Mouse (Mus musculus): ENCODE results near the gene Maml3.

Gene Maml3

DNA sequence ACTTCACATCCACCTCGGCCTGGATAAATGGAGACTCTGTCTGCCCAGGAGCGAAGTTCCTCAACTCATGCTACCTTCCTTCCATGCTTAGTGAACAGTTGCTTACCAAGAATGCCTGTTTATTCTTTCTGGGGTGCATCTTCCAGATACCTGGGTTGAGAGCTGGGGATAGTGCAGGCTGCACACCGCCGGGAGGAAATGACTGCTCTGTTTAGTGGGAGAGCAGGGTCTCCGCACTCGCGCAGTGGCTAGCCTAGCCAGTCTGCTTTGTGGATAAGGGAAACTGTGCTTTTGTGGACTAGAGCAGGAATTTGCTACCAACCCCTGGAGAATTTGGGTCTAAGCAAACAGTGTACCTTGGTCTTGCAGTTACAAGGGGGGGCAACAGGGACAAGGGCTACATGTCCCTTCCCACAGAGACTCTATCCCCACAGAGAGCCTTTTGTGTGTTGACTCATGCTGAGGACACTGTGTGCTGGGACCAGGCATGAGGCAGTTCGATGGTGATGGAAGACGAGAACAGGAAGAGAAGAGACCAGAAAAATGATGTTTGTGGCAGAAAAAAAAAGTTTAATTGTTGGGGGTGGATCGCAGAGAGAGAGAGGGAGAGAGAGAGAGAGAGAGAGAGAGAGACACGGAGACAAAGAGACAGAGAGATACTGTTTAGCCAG lies 442.9 kb downstream of the Maml3 start:
- no peak for DNase-seq (ENCODE audit: inconsistent ontology term)

DNA sequence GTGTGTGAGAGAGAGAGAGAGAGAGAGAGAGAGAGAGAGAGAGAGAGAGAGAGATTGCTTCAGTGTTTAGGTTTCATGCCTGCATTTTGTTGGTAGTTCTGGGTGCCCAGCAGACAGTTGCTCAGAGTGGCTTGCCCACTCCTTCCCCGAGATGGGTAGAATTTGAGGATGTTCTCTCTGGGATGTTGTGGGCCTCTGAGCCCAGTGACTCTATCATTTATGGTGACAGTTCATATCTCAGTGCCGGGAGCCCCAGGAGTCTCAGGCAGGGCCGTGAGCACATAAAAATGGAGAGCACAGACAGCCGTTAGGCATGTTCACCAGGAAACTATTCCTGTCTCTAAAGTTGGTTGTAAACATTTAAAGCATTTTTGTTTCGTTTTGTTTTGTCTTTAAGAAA lies 443.5 kb downstream of the Maml3 start:
- DNase-seq (ENCODE audit: inconsistent ontology term), result no peak

DNA sequence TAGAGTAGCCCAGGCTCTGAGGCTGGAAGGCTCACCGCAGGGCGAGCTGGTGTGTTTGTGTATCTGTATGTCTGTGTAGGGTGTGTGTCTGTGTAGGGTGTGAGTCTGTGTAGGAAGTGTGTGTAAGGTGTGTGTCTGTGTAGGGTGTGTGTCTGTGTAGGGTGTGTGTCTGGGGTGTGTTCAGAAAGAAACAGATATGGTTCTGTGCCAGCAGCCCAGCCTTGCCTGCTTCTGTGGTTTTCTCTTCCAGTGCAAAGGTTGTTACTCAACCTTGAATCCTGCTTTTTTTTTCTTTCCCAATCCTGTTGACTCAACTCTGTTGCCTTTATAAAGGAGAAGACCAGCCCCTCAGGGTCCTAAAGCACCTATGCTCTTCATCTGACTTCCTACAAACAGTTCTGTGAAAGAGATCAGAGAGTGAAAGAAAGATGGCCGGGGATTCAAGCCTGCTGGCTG lies 444.0 kb downstream of the Maml3 start:
- no peak for DNase-seq (ENCODE audit: inconsistent ontology term)

DNA sequence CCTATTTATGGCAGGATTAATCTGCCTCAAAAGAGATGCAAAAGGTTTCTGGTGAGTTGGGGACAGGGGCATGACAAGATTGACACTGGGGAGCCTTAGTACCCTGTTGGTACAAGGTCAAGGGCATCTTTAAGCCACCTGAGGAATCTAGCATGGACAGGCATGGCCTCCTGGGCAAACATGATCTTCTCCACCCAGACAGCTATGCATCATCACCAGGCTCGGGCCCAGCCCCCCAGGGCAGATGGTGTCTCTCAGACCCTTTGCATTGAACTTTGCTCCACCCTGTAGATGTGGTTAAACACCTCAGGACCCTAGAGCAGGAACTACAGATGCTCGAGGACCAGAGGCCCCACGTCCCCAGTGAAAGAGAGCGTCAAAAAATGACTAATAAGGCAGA lies 444.8 kb downstream of the Maml3 start, which contains the start of gene Mgst2:
Gene Mgst2 (plus strand): TSS at position 301 of the 400 bp plus-strand sequence.
- DNase-seq (ENCODE audit: inconsistent ontology term), result no peak

DNA sequence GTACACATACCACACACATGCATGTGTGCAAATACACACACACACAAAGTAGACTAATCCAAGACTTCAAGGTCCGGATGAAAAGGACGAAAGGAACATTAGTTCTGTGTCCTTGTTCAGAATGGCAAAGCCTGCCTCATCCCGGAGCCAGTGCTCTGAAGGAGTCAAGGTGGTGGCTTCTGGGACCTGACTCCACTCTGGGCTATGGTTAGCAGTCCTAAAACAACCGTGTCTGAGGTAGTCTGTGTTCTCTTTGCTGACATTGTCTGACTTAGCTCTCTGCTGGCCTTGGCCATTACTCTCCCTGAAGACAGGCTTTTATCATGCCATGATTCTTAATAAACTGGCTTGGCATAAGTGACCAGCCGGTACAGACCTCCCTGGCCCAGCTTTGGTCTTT lies 445.5 kb downstream of the Maml3 start:
- no peak for DNase-seq (ENCODE audit: inconsistent ontology term)

DNA sequence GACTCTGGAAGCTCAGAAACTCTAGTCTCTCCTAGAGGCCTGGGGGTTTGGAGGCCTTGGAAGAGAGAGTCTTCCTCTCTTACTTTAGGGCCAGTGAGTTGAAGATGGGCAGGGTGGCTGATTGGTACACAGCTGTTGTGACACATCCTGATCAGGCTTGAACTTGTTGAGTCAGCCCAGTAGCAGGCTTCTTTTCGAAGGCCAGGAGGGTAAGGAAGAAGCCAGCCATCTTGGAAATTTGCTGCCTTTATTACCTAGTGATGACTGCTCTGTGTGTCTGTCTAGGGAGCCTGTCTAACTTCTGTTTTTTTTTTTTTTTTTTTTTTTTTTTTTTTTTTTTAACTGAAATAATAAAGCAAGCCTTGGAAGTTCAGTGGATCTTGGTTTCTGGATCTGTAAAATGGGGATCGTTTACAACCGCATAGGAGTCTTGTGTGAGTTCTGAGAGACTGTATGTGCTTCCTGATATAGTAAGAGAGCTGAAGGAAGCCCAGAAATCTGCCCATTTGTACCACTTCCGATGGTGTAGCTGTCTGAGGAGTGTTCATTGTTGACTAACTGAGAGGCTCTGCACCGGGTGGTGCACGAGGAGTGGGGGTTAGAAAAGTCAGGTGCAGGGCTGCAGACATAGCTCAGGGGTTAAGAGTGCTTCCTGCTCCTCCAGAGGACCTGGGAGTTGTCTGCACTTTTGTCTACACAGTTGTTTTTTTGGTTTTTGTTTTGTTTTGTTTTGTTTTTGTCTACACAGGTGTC lies 450.4 kb downstream of the Maml3 start:
- no peak for DNase-seq (ENCODE audit: inconsistent ontology term)

DNA sequence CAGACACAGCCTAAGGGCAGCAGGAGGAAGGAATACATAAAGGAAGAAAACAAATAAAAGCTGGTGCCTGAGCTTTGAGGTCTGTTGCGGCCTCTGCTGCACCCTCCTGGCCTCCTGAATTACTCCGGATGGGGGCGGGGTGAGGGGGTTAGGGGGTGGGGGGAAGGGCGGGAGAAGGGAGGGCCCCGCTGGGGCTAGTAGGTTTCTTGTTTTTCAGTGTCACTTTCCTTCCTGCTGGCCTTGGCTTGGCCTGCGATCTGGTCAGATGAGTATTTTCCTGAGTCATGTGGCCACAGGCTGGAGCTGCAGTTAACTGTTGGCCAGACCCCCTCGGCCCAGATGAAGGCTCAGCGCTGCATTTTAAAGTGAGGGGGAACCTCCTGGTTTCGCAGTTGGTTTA lies 452.2 kb downstream of the Maml3 start:
- peak; percentile 39 for DNase-seq (ENCODE audit: inconsistent ontology term)

DNA sequence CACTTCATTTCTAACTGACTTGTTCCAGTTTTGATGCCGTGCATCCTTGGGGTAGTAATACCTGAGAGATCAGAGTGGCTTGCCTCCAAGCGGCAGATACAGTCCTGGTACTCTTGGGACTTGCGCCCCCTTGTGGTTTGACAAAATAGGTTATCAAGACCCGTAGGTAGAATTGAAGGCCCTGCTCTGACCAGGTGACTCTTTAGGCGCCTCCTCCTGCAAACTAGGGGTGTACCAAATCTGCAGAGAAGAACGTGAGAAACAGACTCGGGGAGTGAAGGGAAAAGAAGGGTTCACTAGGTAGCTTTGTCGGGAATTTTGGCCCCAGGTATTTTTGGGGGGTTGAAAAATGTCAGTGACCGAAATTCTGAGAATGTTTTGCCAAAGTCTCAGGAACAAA lies 452.6 kb downstream of the Maml3 start:
- peak; percentile 60 for DNase-seq (ENCODE audit: inconsistent ontology term)

DNA sequence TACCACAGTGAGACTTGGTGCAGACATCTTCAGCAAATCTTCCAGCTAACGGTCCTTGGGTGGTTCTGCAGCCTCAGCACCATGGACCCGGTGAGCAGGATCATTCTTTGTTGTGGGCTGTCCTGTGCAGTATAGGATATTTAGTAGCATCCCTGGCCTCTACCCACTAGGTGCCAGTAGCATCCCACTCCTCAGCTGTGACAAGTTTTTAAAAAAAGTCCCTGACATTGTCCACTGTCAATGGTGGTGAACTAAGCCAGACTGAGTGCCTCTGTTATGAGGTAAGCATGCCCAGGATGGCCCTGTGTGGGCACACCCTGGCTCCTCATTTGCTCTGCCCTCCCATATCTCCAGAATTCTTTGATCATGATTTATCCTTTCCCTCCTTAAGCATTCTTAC lies 453.7 kb downstream of the Maml3 start:
- DNase-seq (ENCODE audit: inconsistent ontology term), result peak; percentile 31

DNA sequence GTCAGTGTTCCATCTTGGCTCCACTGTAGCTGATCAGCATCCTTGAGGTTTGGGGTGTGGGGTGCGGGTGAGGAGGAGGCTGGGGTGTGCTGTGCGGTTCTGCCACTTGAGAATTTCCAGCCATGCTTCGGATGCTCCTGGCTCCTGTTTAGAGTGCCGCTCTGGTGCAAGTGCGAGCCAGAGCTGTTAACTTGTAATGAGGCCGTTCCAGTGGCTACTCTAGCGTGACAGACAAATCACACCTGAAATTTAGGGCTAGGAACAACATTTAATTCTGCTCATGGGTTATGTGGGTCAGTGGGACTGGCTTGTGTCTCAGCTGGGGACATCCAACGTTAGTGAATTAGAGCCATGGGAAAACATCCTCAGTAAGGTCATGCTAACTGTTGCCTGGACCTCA lies 454.9 kb downstream of the Maml3 start:
- no peak for DNase-seq (ENCODE audit: inconsistent ontology term)

DNA sequence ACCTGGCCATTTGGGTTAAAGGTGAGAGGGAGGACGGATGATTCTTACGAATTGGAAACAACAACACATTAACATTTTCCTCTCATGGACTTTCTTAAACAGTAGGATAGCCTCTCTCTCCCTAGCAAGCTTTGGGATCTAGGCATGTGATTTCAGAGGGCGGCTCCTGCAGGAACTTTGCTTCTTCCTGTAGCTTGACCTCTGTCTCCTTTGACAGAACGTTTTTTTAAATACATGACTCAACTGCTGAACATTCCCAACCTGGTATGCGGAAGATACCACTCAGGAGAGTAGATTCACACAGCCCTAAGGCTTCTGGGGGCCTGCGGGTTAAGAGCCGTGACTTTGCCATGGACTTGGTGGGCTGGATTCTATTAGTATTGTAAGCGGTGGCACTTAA lies 455.4 kb downstream of the Maml3 start:
- DNase-seq (ENCODE audit: inconsistent ontology term), result no peak

DNA sequence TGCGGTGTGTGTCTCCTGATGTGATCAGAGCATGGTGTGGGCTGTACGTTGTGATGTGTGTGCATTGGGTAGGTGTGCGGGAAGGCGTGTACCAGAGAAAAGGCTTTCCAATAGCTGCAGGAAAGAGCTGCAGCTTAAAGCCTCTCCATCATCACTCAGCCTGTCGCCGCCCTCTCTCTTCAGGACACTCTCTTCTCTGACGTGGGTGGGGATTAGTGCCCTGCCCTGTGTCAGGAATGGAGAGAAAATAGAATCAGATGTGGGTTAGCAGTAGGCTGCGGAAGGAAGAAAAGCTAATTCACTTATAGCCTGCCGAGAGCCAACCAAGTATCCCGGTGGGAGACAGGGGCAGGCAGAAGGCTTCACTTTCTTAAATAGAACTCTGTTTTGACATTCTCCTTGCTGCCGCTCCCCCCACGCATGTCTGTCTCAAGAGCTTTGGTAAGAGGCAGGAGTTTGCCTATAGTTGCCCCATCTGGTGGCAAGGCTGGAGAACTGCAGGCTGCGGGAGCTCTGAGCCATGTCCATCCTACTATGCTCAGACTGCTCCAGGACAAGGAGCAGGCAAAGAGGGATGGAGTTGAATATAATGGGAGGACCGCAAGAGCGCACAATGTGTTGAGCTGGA lies 456.7 kb downstream of the Maml3 start:
- DNase-seq (ENCODE audit: inconsistent ontology term), result peak; percentile 80

DNA sequence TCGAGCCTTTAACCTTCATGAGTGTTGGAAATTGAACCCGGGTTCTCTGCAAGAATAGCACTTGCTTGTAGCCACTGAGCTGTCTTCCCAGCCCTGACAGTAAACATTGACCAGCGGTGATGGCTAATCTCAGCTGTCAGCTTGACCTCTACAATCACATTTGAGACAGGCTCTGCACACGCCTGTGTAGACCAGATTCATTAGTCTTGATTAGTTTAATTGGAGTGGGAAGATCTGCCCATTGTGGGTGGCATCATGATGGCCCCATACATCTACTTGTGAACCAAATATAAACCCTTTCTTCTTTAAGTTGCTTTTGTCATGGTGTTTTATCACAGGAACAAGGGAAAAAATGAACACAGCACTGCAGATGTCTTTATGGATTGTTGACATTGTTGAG lies 457.5 kb downstream of the Maml3 start:
- DNase-seq (ENCODE audit: inconsistent ontology term), result no peak

DNA sequence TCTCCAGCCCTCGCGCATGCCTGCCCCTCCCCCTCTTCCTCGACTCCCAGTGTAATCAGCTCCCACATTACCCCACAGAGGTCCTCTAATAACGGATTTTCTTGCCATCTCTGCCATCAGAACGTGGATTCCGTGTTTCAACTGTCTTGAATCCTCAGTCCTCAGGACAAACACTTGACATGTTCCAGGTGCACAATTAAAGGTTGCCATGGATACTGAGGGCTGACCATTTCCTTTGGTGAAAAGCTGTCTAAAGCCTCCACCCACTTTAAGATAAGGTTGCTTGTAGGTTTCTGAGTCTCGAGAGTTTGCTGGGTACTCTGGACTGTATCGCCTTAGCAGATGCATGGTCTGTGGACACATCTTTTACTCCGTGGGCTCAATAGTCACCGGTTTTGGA lies 458.6 kb downstream of the Maml3 start:
- no peak for DNase-seq (ENCODE audit: inconsistent ontology term)

DNA sequence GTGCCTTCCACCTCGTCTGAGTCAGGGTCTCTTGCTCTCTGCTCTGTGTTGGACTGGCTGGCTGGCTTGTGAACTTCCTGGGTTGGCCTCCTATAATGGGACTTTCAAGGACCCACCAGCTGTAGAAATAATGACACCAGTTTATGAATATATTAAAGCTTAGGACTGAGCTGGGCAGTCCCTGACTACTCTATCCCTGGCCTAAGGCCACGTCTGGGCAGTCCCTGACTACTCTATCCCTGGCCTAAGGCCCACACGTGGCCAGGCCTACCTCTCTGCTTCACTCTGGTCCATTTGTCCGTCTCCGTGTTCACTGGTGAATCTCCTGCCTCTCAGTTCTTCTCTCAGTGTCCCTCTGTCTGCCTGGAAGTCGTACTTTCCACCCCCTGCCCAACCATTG lies 459.4 kb downstream of the Maml3 start:
- no peak for DNase-seq (ENCODE audit: inconsistent ontology term)

DNA sequence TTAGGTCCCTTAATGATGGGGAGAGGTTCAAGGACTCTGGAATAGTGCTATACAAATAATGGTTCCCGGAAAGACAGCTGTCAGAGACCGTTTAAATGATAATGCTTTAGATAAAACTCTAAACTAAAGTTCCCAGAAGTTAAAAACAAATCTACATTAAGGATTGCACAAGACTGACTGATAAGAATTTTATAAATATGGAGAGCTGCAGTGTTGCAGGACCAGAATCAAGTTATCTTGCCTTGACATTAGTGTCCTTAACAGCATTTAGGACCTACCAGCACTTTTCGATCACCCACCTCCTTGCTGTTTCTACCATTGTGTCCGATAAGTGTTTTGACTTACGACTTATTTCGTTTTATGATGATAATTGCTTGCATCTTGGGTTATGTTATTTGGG lies 466.6 kb downstream of the Maml3 start:
- no peak for DNase-seq (ENCODE audit: inconsistent ontology term)

DNA sequence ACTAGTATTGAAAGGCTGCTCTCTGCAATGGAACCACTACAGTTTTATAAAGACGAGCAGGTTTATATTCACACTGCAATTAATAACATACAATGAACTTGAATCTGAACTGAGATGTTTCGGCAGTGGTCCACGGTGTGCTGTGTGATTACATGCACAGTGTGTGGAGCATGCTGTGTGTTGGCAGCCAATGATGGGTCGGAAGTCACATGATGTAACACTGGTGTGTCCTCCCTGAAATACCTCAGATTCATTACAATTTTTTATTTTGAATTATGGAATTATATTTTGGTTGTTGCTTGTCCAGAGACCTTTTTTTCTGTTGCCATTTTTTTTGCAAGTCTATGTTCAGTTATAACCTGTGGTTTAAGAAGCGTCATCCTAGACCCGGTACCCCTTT lies 467.6 kb downstream of the Maml3 start:
- DNase-seq (ENCODE audit: inconsistent ontology term), result no peak

DNA sequence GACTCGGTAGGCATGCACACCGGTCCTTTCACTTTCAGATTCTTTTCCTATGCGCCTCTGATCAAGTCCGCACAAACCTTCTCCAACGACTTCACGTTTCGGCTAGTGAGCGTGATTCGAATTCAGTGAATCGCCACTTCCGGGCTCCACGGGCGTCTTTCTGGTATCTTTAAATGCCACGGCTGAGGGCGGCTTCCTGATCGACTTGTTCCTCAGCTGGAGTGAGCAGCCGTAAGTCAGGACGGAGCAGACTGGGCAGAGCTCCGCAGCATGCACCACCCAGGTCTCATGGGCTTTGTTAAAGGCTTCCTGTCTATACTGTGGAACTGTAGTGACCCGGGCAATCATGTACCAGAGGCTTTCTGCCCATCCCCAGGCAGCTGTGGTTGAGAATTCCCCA lies 468.2 kb downstream of the Maml3 start:
- DNase-seq (ENCODE audit: inconsistent ontology term), result no peak

DNA sequence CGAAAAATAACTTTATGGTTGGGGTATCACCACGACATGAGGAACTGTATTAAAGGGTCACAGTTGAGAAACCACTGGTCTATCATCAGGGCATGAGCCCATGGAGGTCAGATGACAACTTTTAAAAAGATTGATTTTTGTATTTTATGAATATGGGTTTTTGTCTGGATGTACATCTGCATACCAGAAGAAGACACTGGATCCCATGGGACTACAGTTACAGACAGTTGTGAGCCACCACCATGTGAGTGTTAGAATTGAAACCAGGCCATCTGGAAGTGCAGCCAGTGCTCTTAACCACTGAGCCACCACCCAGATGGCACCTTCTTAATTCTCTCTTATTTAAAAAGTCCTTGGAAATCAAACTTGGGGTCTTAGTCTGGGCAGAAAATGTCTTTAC lies 468.9 kb downstream of the Maml3 start:
- DNase-seq (ENCODE audit: inconsistent ontology term), result no peak

All from Muller cell, postnatal 12 days (primary cell).